Mouse (Mus musculus): Measurements from ENCODE around the gene Klhdc8a.

- TF ChIP-seq CTCF (IDR thresholded peaks at IDR 0.05; ENCODE audit: low read depth) (no peak), EP300 (IDR thresholded peaks at IDR 0.05; ENCODE audit: low read depth) (no peak)
Measured at GRCm38 (mm10) chr1:132331283-132331682, 32.9 kb downstream of the Klhdc8a start.

All from liver, postnatal 0 days (tissue).